Mouse (Mus musculus): ENCODE measurements around the gene Cth.
"Not testable (repeated sequence)": the region's sequence is repeated elsewhere in the genome, so short reads cannot be mapped to it uniquely, and the experiment has no call there.

Cth gene

GRCm38 (mm10) chr3:157924692-157925328 is at the start of gene Cth:
Cth (minus strand) TSS chr3:157925077.
- peak; percentile 67 for DNase-seq (ENCODE audit: low spot score)

- no peak for DNase-seq (ENCODE audit: low spot score)
Observed at GRCm38 (mm10) chr3:157973236-157973635, 48.4 kb upstream of the Cth start.

GRCm38 (mm10) chr3:157971151-157971550 is 46.3 kb upstream of the Cth start:
- no peak for DNase-seq (ENCODE audit: low spot score)

GRCm38 (mm10) chr3:157957320-157957719 is 32.4 kb upstream of the Cth start:
- DNase-seq (ENCODE audit: low spot score): no peak

GRCm38 (mm10) chr3:157956201-157956600 is 31.3 kb upstream of the Cth start:
- no peak for DNase-seq (ENCODE audit: low spot score)

- DNase-seq (ENCODE audit: low spot score): no peak
Observed at GRCm38 (mm10) chr3:157955466-157955865, 30.6 kb upstream of the Cth start.

GRCm38 (mm10) chr3:157952716-157953115 is 27.8 kb upstream of the Cth start:
- no peak for DNase-seq (ENCODE audit: low spot score)

- peak; percentile 31 for DNase-seq (ENCODE audit: low spot score)
Observed at GRCm38 (mm10) chr3:157947383-157948280, 22.8 kb upstream of the Cth start.

- peak; percentile 88 for DNase-seq (ENCODE audit: low spot score)
Observed at GRCm38 (mm10) chr3:157946843-157947358, 22.0 kb upstream of the Cth start, which contains the start of gene Ankrd13c. Ankrd13c (plus strand) TSS chr3:157947239.

- DNase-seq (ENCODE audit: low spot score): no peak
Observed at GRCm38 (mm10) chr3:157938585-157938984, 13.7 kb upstream of the Cth start.

- no peak for DNase-seq (ENCODE audit: low spot score)
Observed at GRCm38 (mm10) chr3:157934301-157934823, 9.5 kb upstream of the Cth start.

- not testable (repeated sequence) for DNase-seq (ENCODE audit: low spot score)
Observed at GRCm38 (mm10) chr3:157933223-157933622, 8.3 kb upstream of the Cth start.

- no peak for DNase-seq (ENCODE audit: low spot score)
Observed at GRCm38 (mm10) chr3:157932074-157932473, 7.2 kb upstream of the Cth start.

GRCm38 (mm10) chr3:157931592-157931991 is 6.7 kb upstream of the Cth start:
- no peak for DNase-seq (ENCODE audit: low spot score)

GRCm38 (mm10) chr3:157929417-157929816 is 4.5 kb upstream of the Cth start:
- DNase-seq (ENCODE audit: low spot score): no peak

GRCm38 (mm10) chr3:157928731-157929130 is 3.9 kb upstream of the Cth start:
- DNase-seq (ENCODE audit: low spot score): no peak

- DNase-seq (ENCODE audit: low spot score): no peak
Observed at GRCm38 (mm10) chr3:157926761-157927160, 1.9 kb upstream of the Cth start.

- no peak for DNase-seq (ENCODE audit: low spot score)
Observed at GRCm38 (mm10) chr3:157925706-157926510, 1.0 kb upstream of the Cth start.

GRCm38 (mm10) chr3:157923268-157923835 is 1.5 kb downstream of the Cth start:
- DNase-seq (ENCODE audit: low spot score): no peak

- DNase-seq (ENCODE audit: low spot score): no peak
Observed at GRCm38 (mm10) chr3:157921376-157921775, 3.5 kb downstream of the Cth start.

GRCm38 (mm10) chr3:157916336-157916735 is 8.5 kb downstream of the Cth start:
- no peak for DNase-seq (ENCODE audit: low spot score)

GRCm38 (mm10) chr3:157912155-157912554 is 12.7 kb downstream of the Cth start:
- no peak for DNase-seq (ENCODE audit: low spot score)

Measured in ovary, postnatal 14 days (tissue).